Mouse (Mus musculus) ovary, postnatal 10 days (tissue): ENCODE measurements around the gene Muc5ac.
"Not testable (repeated sequence)": the region's sequence is repeated elsewhere in the genome, so short reads cannot be mapped to it uniquely, and the experiment has no call there.

Experiments used
- DNase-seq: peaks from one replicate; pipeline ENCODE4 v3.0.0; 2022; ENCODE audit warnings: low spot score

Gene Muc5ac

GRCm38 (mm10) chr7:141788677-141789452 lies at the start of gene Muc5ac:
Muc5ac (plus strand) TSS chr7:141788972.
- no peak for DNase-seq

GRCm38 (mm10) chr7:141747451-141748100 lies 41.2 kb upstream of the Muc5ac start:
- DNase-seq: no peak

DNA sequence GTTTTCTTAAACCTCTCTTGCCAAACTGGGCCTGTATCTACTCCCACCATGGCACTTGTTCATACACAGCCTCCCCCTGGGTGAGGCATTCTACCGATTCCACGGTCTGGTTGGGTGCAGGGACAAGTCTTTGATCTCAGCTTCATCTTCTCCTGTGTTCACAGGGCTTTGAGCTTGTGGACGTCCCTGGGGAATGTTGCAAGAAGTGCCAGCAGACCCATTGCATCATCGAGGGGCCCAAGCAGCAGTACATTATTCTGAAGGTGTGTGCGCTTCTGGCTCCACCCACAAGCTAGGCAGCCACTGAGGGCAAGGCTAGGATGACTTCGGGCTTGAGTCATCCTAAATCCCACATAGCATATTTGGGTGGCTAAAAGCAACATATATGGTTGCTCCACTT lies 36.3 kb upstream of the Muc5ac start:
- DNase-seq: no peak

DNA sequence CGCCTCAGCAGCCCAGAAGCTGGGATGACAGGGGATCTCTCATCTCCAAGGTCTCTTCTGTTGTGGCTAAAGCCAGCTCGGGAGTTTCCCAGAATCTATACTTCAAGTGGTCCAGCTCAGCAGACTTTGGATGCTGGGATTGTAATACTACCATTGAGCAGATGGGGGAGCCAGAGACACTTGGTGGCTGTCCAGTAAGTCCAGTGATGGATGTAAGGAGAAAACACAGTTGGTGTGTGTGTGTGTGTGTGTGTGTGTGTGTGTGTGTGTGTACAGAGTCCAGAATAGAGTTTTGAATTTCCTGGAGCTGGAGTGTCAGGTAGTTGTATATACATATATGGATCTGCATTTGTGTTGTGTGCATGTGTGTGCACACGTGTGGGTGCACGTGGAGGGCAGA lies 32.9 kb upstream of the Muc5ac start:
- DNase-seq: peak; percentile 21

DNA sequence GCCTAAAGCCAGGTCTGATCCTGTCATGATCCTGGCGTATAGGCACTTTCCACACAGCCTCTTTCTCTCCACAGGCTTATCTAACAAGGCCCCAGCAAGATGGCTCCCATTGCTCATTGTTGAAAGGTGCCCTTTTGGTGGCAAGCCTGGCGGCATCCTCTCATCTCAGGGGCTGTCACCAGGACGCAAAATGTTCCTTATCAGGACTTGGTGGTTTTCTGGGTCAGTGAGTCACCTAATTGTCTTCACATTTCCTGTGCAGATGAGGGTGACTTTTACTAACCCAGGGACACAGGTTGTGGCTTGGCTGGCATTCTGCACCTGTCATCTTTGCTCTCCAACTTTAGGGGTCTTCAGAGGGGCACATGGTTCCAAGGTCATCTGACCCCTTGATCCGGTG lies 30.5 kb upstream of the Muc5ac start:
- DNase-seq: no peak

- DNase-seq: no peak
These were observed 18.3 kb upstream of the Muc5ac start for GRCm38 (mm10) chr7:141770521-141770920.

- DNase-seq: no peak
These were observed 17.8 kb upstream of the Muc5ac start for GRCm38 (mm10) chr7:141770988-141771387.

- no peak for DNase-seq
These were observed 16.7 kb upstream of the Muc5ac start for GRCm38 (mm10) chr7:141772058-141772557.

- DNase-seq: no peak
These were observed 13.9 kb upstream of the Muc5ac start for GRCm38 (mm10) chr7:141774855-141775254.

DNA sequence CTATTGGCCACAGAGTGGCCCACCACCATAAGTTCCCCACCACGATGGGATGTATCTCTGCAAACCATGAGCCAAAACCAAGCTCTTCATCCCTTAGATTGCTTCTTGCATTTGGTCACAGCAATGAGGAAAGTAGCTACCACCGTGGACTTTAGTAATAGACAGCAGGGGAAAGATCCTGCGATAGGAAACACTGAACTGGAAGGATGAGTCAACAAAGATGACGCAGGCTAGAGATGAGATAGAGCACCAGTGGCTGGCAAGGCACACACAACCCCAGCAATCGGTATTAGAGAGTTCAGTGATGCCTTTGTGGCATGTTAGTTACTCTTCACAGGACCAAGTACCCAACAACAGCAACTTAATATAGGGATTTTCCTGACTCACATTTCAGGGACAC lies 12.6 kb upstream of the Muc5ac start:
- DNase-seq: no peak

GRCm38 (mm10) chr7:141794251-141794650 lies 5.5 kb downstream of the Muc5ac start:
- DNase-seq: no peak

DNA sequence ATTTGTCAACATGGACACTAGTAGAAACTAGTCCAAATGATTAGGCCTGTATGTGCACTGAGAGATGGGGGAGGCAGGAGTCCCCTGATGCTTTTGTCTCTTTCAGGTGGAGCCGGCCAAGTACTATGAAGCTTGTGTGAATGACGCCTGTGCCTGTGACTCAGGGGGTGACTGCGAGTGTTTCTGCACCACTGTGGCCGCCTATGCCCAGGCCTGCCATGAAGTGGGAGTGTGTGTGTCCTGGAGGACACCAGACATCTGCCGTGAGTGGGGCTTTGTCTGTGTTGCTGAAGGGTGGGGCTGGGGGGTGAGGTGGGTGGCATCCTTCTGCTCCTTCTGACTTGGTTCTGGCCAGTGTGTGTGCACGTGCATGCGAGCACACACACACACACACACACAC lies 14.4 kb downstream of the Muc5ac start:
- DNase-seq: no peak

GRCm38 (mm10) chr7:141805384-141805783 lies 16.6 kb downstream of the Muc5ac start:
- no peak for DNase-seq

DNA sequence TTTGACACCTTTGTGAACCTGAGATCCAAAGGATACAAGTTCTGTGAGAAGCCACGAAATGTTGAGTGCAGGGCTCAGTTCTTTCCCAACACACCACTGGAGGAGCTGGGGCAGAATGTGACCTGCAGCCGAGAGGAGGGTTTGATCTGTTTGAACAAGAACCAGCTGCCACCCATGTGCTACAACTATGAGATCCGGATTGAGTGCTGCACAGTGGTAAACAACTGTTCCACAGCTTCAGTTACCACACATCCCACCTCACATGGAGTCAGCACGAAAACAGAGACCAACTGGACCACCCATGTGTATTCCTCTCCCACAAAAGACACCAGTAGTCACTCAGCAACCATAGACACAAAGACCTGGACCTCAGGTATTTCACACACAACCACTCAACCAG lies 19.1 kb downstream of the Muc5ac start:
- DNase-seq: not testable (repeated sequence)

- DNase-seq: not testable (repeated sequence)
These were observed 21.2 kb downstream of the Muc5ac start for GRCm38 (mm10) chr7:141809933-141810332.

DNA sequence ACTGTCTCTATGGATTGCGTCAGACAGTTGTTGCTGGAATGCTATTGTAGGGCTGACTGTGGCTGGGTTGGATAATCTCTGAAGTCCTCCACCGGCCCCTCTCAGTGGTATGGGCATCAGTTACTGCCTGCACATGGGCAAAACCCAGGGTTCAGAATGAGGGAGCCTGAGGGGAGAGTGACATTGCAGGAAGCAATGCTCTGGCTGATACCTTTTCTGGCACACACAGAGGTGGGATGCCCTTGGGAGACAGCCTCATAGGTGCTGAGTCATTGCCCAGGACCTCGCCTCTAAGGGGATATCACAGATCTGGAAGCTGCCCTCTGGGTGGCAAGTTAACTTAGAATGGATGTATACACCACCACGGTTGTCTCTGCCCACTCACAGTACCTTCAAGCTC lies 24.5 kb downstream of the Muc5ac start:
- no peak for DNase-seq

DNA sequence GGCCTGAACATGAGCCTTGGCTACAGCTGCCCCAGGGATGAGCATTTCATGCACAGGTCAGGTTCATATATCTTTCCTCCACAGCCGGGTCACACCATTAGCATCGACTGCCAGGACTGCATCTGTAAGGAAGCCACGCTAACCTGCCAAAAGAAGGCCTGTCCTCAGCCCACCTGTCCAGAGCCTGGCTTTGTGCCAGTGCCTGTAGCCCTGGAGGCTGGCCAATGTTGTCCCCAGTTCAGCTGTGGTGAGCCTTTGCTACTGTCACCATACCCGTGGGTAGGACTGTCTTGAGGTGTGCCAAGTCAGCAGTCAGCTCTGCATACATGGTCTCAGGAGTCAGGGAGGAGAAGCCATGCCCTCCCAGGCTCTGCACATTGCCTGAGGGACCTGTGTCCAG lies 26.6 kb downstream of the Muc5ac start:
- no peak for DNase-seq

DNA sequence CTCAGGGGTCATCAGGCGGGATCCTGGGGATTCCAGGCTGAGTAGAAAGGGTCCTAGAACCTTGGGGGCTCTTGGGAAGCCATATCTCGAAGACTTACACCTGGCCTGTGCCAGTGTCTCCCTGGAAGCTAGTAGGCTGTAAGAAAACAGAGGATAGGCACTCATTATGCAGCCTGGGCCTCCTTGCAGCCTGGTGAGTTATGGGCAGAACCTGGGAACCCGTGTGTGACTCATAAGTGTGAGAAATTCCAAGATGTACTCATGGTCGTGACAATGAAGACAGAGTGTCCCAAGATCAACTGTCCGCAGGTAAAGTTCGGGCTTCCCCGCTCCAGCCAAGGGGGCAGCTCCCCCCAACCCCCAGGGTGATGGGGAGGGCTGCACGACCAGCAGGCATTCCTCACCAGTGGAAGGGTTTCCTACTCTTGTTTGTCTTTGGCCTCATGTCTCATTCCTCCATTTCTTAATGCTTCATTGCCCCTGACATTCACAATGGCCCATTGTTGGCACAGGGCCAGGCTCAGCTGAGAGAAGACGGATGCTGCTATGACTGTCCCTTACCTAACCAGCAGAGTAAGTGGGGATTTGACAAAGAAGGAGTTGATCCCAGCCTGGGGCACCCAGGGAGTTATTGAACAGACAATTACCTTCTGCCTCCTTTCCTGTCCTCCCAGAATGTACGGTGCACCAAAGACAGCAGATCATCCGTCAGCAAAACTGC lies 28.7 kb downstream of the Muc5ac start:
- DNase-seq: no peak

GRCm38 (mm10) chr7:141818267-141818666 lies 29.5 kb downstream of the Muc5ac start:
- no peak for DNase-seq

GRCm38 (mm10) chr7:141822582-141823261 lies 34.0 kb downstream of the Muc5ac start:
- DNase-seq: no peak

DNA sequence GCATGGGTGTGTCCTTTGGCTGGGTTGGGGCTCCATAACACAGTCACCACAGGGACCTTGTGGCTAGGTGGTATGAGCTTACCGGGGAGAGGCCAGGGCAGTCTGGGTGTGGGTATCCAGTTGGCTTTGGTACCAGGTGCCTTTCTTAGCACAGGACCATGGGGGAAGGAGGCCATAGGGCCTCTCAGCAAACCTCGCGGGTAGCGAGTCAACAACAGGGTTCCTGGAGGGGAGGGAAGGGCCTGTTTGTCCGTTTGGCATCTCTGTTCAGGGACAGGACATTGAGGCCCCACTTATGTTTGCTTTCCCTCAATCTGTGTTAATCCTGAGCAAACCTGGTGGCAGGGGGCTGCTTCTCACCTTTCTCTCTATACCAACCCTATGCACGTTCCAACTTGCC lies 34.9 kb downstream of the Muc5ac start:
- no peak for DNase-seq

GRCm38 (mm10) chr7:141824398-141824797 lies 35.6 kb downstream of the Muc5ac start:
- no peak for DNase-seq
